ENCODE assay signal across 7 mouse cellular contexts in the genomic region with DNA sequence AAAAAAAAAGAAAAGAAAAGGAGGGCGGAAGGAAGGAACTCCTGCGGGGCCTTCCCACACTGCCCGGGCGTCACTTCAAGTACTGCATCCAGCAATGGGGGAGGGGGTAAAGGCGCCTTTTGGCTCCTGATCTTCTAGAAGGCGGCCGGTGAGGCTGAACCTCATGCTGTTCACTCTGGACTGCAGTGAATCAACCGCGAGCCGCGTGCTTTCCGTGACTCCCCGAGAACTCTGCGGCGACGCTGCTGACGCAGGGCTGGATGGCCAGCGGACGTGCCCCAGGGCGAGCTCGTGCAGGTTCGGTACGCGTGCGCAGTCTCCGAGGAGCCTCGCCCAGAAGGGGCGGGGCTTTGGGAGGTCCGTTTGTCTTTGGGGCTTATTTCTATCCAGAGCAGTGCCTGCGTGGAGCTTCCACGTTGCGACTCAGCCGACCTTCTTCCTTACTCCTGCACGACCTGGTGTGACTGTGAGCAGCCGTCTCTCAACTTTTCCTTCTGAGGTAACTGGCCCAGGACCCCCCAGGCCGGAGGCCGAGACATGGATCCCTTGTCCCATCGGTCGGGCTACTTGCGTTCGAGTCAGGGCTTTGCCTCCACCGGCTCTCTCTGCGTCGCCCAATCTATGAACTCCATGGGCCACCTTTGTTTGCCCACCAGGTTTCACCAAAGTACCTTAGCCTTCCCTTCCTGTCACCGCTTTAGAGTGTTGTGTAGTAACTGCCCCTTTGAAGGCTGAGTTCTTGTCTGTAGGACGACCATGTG. TPM values are rescaled to one million over a fixed set of nuclear protein-coding genes. Genes with fewer than 3 reads are reported as not detected.
DNase-seq lines count a peak whose midpoint lies in the region; ATAC-seq lines count a peak whose summit lies in the region.

A gene (plus strand): TSS at position 177 of the 761 bp plus-strand sequence.

- H3K4me2 ChIP-seq in embryonic facial prominence, embryonic 11.5 days (ENCODE audit: low read depth, low read length), result peak within 1 kb of the TSS; percentile 70
- H3K4me2 ChIP-seq in limb, embryonic 11.5 days (ENCODE audit: low read depth, severe bottlenecking), result peak within 1 kb of the TSS; percentile 63
- H3K4me2 ChIP-seq in midbrain, embryonic 14.5 days (ENCODE audit: low read length), result peak within 1 kb of the TSS; percentile 77

- peak within 1 kb of the TSS; percentile 71 for H3K4me3 ChIP-seq in embryonic facial prominence, embryonic 11.5 days (ENCODE audit: low read depth, low read length)
- H3K4me3 ChIP-seq in limb, embryonic 11.5 days (ENCODE audit: low read depth, low read length), result peak within 1 kb of the TSS; percentile 71
- peak within 1 kb of the TSS; percentile 58 for H3K4me3 ChIP-seq in midbrain, embryonic 14.5 days (replicated peaks; ENCODE audit: low read depth, low read length)

- peaks cover 4% of the 10 kb centered on the region for H3K36me3 ChIP-seq in embryonic facial prominence, embryonic 11.5 days (replicated peaks; ENCODE audit: control insufficient read depth, insufficient read depth, low read depth, low read length)
- no peaks in the 10 kb centered on the region for H3K36me3 ChIP-seq in limb, embryonic 11.5 days (ENCODE audit: control insufficient read depth, insufficient read depth, low read length)
- H3K36me3 ChIP-seq in midbrain, embryonic 14.5 days (ENCODE audit: control insufficient read depth, insufficient read depth, low read length), result peaks cover 10% of the 10 kb centered on the region

- peak within 1 kb of the TSS; percentile 56; the same call in 1 of the 2 replicates for H3K27ac ChIP-seq in embryonic facial prominence, embryonic 11.5 days (replicated peaks; ENCODE audit: low read depth, low read length)
- H3K27ac ChIP-seq in limb, embryonic 11.5 days (replicated peaks; ENCODE audit: low read depth, low read length), result no peak within 1 kb of the TSS
- peak within 1 kb of the TSS; percentile 46; the same call in 1 of the 2 replicates for H3K27ac ChIP-seq in midbrain, embryonic 14.5 days (replicated peaks; ENCODE audit: low read depth, low read length)

- WGBS in embryonic facial prominence, embryonic 11.5 days, result under 1% methylated on average over 46 of the region's 46 CpGs
- WGBS in limb, embryonic 11.5 days, result under 1% methylated on average over 46 of the region's 46 CpGs
- under 1% methylated on average over 46 of the region's 46 CpGs for WGBS in midbrain, embryonic 14.5 days

- peak; percentile 96 for DNase-seq in adrenal gland, postnatal 14 days
- peak; percentile 96 for DNase-seq in embryonic facial prominence, embryonic 11.5 days (ENCODE audit: low spot score)
- DNase-seq in heart, adult 11 months, result peak; percentile 99
- DNase-seq in kidney, adult 18-20 months, result peak; percentile 93
- peak; percentile 96 for DNase-seq in limb, embryonic 11.5 days (ENCODE audit: low spot score)
- peak; percentile 96 for DNase-seq in midbrain, embryonic 14.5 days
- DNase-seq in spleen, adult 18-20 months, result peak; percentile 84 to 87

- no peaks in the 10 kb centered on the region for H3K4me1 ChIP-seq in embryonic facial prominence, embryonic 11.5 days (ENCODE audit: control insufficient read depth, insufficient read depth, low read length)
- no peaks in the 10 kb centered on the region for H3K4me1 ChIP-seq in limb, embryonic 11.5 days (ENCODE audit: control insufficient read depth, insufficient read depth, low read length)
- H3K4me1 ChIP-seq in midbrain, embryonic 14.5 days (ENCODE audit: control insufficient read depth, insufficient read depth, low read length), result peaks cover 9% of the 10 kb centered on the region

- H3K9me3 ChIP-seq in embryonic facial prominence, embryonic 11.5 days (replicated peaks; ENCODE audit: control insufficient read depth, low read length), result no peaks in the 10 kb centered on the region
- H3K9me3 ChIP-seq in limb, embryonic 11.5 days (ENCODE audit: control insufficient read depth, low read length), result no peaks in the 10 kb centered on the region
- no peaks in the 10 kb centered on the region for H3K9me3 ChIP-seq in midbrain, embryonic 14.5 days (ENCODE audit: control insufficient read depth, low read length)

- peak within 1 kb of the TSS; percentile 75 for H3K9ac ChIP-seq in embryonic facial prominence, embryonic 11.5 days (replicated peaks; ENCODE audit: low read length)
- peak within 1 kb of the TSS; percentile 80 for H3K9ac ChIP-seq in limb, embryonic 11.5 days (ENCODE audit: low read length)
- H3K9ac ChIP-seq in midbrain, embryonic 14.5 days (replicated peaks; ENCODE audit: low read length), result peak within 1 kb of the TSS; percentile 65

- ATAC-seq in embryonic facial prominence, embryonic 11.5 days (replicated peaks; ENCODE audit: insufficient number of reproducible peaks, low FRiP score, low TSS enrichment, low read depth), result peak; percentile 98
- ATAC-seq in limb, embryonic 11.5 days (ENCODE audit: insufficient number of reproducible peaks, low FRiP score, low TSS enrichment, low read depth), result peak; percentile 95
- ATAC-seq in midbrain, embryonic 14.5 days (ENCODE audit: low FRiP score, low TSS enrichment), result peak; percentile 95

- no peaks in the 10 kb centered on the region for H3K27me3 ChIP-seq in embryonic facial prominence, embryonic 11.5 days (ENCODE audit: control insufficient read depth, insufficient read depth, low read length)
- no peaks in the 10 kb centered on the region for H3K27me3 ChIP-seq in limb, embryonic 11.5 days (ENCODE audit: control insufficient read depth, insufficient read depth, low read length)
- H3K27me3 ChIP-seq in midbrain, embryonic 14.5 days (ENCODE audit: control insufficient read depth, insufficient read depth, low read length), result no peaks in the 10 kb centered on the region

RNA-seq across cellular contexts. Expression of the gene that starts here (rescaled TPM):
- total RNA-seq in adrenal gland, postnatal 14 days (2021), result 5.0 and 10.4 TPM in 2 replicates
- 35.0 and 41.6 TPM in 2 replicates for polyA plus RNA-seq in embryonic facial prominence, embryonic 11.5 days (2014; fragmentation: Nextera tagmentation; extraction: Ambion mirVana)
- 41.6 and 43.0 TPM in 2 replicates for polyA plus RNA-seq in limb, embryonic 11.5 days (2014; fragmentation: Nextera tagmentation; extraction: Ambion mirVana)
- 35.2 and 35.9 TPM in 2 replicates for polyA plus RNA-seq in midbrain, embryonic 14.5 days (2014; fragmentation: Nextera tagmentation; extraction: Ambion mirVana)
